Mouse (Mus musculus): ENCODE results near the gene Ces4a. TPM values are rescaled to one million over a fixed set of nuclear protein-coding genes. Genes with fewer than 3 reads are reported as not detected.

The Ces4a gene
- total and polyA plus RNA-seq, 3 experiments = not detected

- peaks cover 0 to 2% of the 10 kb centered on the region in 2 experiments; a peak in 2 of 4 replicates for H3K36me3 ChIP-seq (ENCODE audit: control insufficient read depth in 1 of 2, insufficient read depth in 2 of 2, low read length in 2 of 2)
- H3K79me2 ChIP-seq (ENCODE audit: control insufficient read depth, insufficient read depth, low read length, poor library complexity) = no peaks in the 10 kb centered on the region
- peaks cover 0 to 2% of the 10 kb centered on the region in 2 experiments; a peak in 2 of 4 replicates for H3K27me3 ChIP-seq (ENCODE audit: control insufficient read depth in 1 of 2, insufficient read depth in 2 of 2, low read length in 2 of 2)
- no peaks in the 10 kb centered on the region for H3K9me3 ChIP-seq (replicated peaks; ENCODE audit: insufficient read depth, low read length)
- H3K4me3 ChIP-seq (ENCODE audit: control insufficient read depth in 1 of 2, insufficient read depth in 1 of 2, low read depth in 2 of 2, low read length in 2 of 2) = no peak overlapping the region
- peaks cover 0 to 6% of the 10 kb centered on the region in 2 experiments; a peak in 2 of 4 replicates for H3K4me1 ChIP-seq (ENCODE audit: control insufficient read depth in 1 of 2, insufficient read depth in 2 of 2, low read length in 2 of 2)
- TF ChIP-seq POLR2AphosphoS5 (IDR thresholded peaks at IDR 0.05; ENCODE audit: borderline replicate concordance, low read depth, low read length) = no peak
- TF ChIP-seq MAX (IDR thresholded peaks at IDR 0.05; ENCODE audit: low read length) = no peak
- no peak for TF ChIP-seq ZMIZ1 (IDR thresholded peaks at IDR 0.05; ENCODE audit: low read depth, low read length)
- TF ChIP-seq UBTF (IDR thresholded peaks at IDR 0.05; ENCODE audit: borderline replicate concordance, insufficient read depth, low read depth, low read length) = no peak
- no peak for TF ChIP-seq ZC3H11A (IDR thresholded peaks at IDR 0.05; ENCODE audit: low read depth, low read length)
- no peak for TF ChIP-seq ETS1 (IDR thresholded peaks at IDR 0.05; ENCODE audit: low read depth, low read length)
- no peak for TF ChIP-seq POLR2AphosphoS2 (IDR thresholded peaks at IDR 0.05; ENCODE audit: low read length)
- TF ChIP-seq TAL1 (IDR thresholded peaks at IDR 0.05; ENCODE audit: low read length) = no peak
- TF ChIP-seq MAFK (IDR thresholded peaks at IDR 0.05; ENCODE audit: borderline replicate concordance, low read depth, low read length) = no peak
- no peak for TF ChIP-seq CHD2 (IDR thresholded peaks at IDR 0.05; ENCODE audit: low read length)
- DNase-seq (ENCODE audit: low read depth, low spot score) = no peak
- H3K9ac ChIP-seq (ENCODE audit: control insufficient read depth, low read depth, low read length, poor library complexity, severe bottlenecking) = no peak overlapping the region
- H3K27ac ChIP-seq (ENCODE audit: control insufficient read depth, low read depth, low read length) = no peak overlapping the region
Measured at GRCm38 (mm10) chr8:105164272-105164902, 32.8 kb downstream of the Ces4a start.

GRCm38 (mm10) chr8:105165191-105165590 lies 33.6 kb downstream of the Ces4a start:
- H3K79me2 ChIP-seq (ENCODE audit: control insufficient read depth, insufficient read depth, low read length, poor library complexity) = no peaks in the 10 kb centered on the region
- DNase-seq (ENCODE audit: low read depth, low spot score) = no peak
- peaks cover 0 to 10% of the 10 kb centered on the region in 2 experiments; a peak in 2 of 4 replicates for H3K4me1 ChIP-seq (ENCODE audit: control insufficient read depth in 1 of 2, insufficient read depth in 2 of 2, low read length in 2 of 2)
- peaks cover 0 to 6% of the 10 kb centered on the region in 2 experiments; a peak in 2 of 4 replicates for H3K36me3 ChIP-seq (ENCODE audit: control insufficient read depth in 1 of 2, insufficient read depth in 2 of 2, low read length in 2 of 2)
- H3K9me3 ChIP-seq (replicated peaks; ENCODE audit: insufficient read depth, low read length) = no peaks in the 10 kb centered on the region
- H3K27ac ChIP-seq (ENCODE audit: control insufficient read depth, low read depth, low read length) = no peak overlapping the region
- H3K9ac ChIP-seq (ENCODE audit: control insufficient read depth, low read depth, low read length, poor library complexity, severe bottlenecking) = no peak overlapping the region
- H3K27me3 ChIP-seq (ENCODE audit: control insufficient read depth in 1 of 2, insufficient read depth in 2 of 2, low read length in 2 of 2) = peaks cover 0 to 2% of the 10 kb centered on the region in 2 experiments; a peak in 2 of 4 replicates
- no peak overlapping the region for H3K4me3 ChIP-seq (ENCODE audit: control insufficient read depth in 1 of 2, insufficient read depth in 1 of 2, low read depth in 2 of 2, low read length in 2 of 2)
- TF ChIP-seq MAZ (IDR thresholded peaks at IDR 0.05; ENCODE audit: low read depth, low read length) (no peak), SMC3 (IDR thresholded peaks at IDR 0.05; ENCODE audit: low read depth, low read length) (no peak), MYC (IDR thresholded peaks at IDR 0.05; ENCODE audit: low read depth, low read length) (no peak), TCF12 (IDR thresholded peaks at IDR 0.05; ENCODE audit: low read depth, low read length) (no peak), POLR2AphosphoS2 (IDR thresholded peaks at IDR 0.05; ENCODE audit: low read length) (no peak), MEF2A (IDR thresholded peaks at IDR 0.05; ENCODE audit: extremely low read depth, insufficient replicate concordance, low read depth, low read length, poor library complexity, severe bottlenecking) (no peak), CTCF (IDR thresholded peaks at IDR 0.05 in 2 of 3, conservative IDR thresholded peaks at IDR 0.05 in 1 of 3; ENCODE audit: control insufficient read depth in 1 of 3, insufficient read depth in 1 of 3, low read depth in 2 of 3, low read length in 3 of 3, poor library complexity in 1 of 3, severe bottlenecking in 1 of 3) (no peak), UBTF (IDR thresholded peaks at IDR 0.05; ENCODE audit: borderline replicate concordance, insufficient read depth, low read depth, low read length) (no peak), POLR2AphosphoS5 (IDR thresholded peaks at IDR 0.05; ENCODE audit: borderline replicate concordance, low read depth, low read length) (no peak)
